Mouse (Mus musculus) erythroblast, embryonic 14.5 days (primary cell): ENCODE results near the gene Amotl1.

ENCODE experiments used
- GATA1 ChIP-seq: IDR thresholded peaks from 2 replicates; pipeline ENCODE4 v1.6.1; 2012; ENCODE audit warnings: low read length, inconsistent platforms, mixed read lengths
- TAL1 ChIP-seq: IDR thresholded peaks from 3 replicates; pipeline ENCODE4 v1.6.1; 2012; ENCODE audit warnings: low read length, inconsistent platforms, mixed read lengths

DNA sequence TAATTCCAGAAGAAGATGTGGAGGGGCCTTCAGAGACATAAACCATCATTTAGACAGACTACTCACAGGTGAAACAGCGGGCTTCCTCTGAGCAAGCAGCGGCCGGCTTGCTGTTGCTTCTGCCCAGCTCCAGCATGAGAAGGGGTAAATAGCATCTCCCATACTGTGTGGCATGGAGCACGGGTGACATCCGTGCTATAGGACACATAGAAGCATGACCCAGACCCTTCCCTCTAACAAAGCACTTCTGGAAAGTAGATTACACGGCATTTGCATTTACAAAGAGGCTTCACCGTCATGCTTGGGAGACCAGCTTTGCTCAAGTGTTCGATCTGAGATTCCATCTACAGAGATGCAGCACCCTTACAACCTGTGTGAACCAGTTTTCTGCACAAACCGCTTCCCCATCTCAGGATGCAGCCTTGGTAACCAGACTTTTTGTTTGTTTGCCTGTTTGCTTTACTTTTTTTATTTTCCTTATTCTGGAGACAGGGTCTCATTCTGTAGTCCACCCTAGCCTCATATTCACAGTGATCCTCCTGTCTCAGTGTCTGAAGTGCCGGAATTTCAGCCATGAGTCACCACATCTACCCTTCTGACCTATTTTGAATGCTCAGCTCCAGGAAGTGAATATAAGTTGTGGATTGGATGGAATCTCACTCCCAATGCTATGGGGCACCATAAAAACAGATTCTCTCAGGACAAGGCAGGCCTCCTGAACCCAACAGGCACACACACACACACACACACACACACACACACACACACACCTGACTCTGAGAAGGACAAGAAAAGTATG is 12.3 kb downstream of the Amotl1 start:
- TF ChIP-seq GATA1 = no peak
- TF ChIP-seq TAL1 = no peak
